Mouse (Mus musculus): ENCODE results near the gene Ttll5.

Ttll5 gene

GRCm38 (mm10) chr12:85930713-85931112, 106.3 kb downstream of the Ttll5 start:
- DNase-seq, result no peak

GRCm38 (mm10) chr12:85933241-85933640, 108.8 kb downstream of the Ttll5 start:
- no peak for DNase-seq

- DNase-seq, result no peak
Observed at GRCm38 (mm10) chr12:85937384-85937783, 112.9 kb downstream of the Ttll5 start.

- no peak for DNase-seq
Observed at GRCm38 (mm10) chr12:85943456-85943855, 119.0 kb downstream of the Ttll5 start.

- no peak for DNase-seq
Observed at GRCm38 (mm10) chr12:85944419-85944818, 120.0 kb downstream of the Ttll5 start.

- DNase-seq, result no peak
Observed at GRCm38 (mm10) chr12:85947161-85947560, 122.7 kb downstream of the Ttll5 start.

- no peak for DNase-seq
Observed at GRCm38 (mm10) chr12:85949667-85950066, 125.2 kb downstream of the Ttll5 start.

GRCm38 (mm10) chr12:85950371-85950770, 125.9 kb downstream of the Ttll5 start:
- no peak for DNase-seq

- no peak for DNase-seq
Observed at GRCm38 (mm10) chr12:85951036-85951435, 126.6 kb downstream of the Ttll5 start.

- DNase-seq, result peak in 1 of 2 experiments; percentile 17
Observed at GRCm38 (mm10) chr12:85951822-85952221, 127.4 kb downstream of the Ttll5 start.

GRCm38 (mm10) chr12:85952349-85952748, 127.9 kb downstream of the Ttll5 start:
- DNase-seq, result no peak

GRCm38 (mm10) chr12:85954167-85954566, 129.7 kb downstream of the Ttll5 start:
- peak in 1 of 2 experiments; percentile 20 for DNase-seq

GRCm38 (mm10) chr12:85955062-85955461, 130.6 kb downstream of the Ttll5 start:
- no peak for DNase-seq

- DNase-seq, result no peak
Observed at GRCm38 (mm10) chr12:85955690-85956089, 131.2 kb downstream of the Ttll5 start.

- DNase-seq, result no peak
Observed at GRCm38 (mm10) chr12:85956251-85956650, 131.8 kb downstream of the Ttll5 start.

GRCm38 (mm10) chr12:85958460-85958859, 134.0 kb downstream of the Ttll5 start:
- DNase-seq, result no peak

GRCm38 (mm10) chr12:85959822-85960501, 135.5 kb downstream of the Ttll5 start:
- DNase-seq, result peak; percentile 9 to 39

GRCm38 (mm10) chr12:85960699-85961098, 136.2 kb downstream of the Ttll5 start:
- no peak for DNase-seq

- DNase-seq, result no peak
Observed at GRCm38 (mm10) chr12:85963160-85963559, 138.7 kb downstream of the Ttll5 start.

GRCm38 (mm10) chr12:85963699-85964098, 139.2 kb downstream of the Ttll5 start:
- no peak for DNase-seq

GRCm38 (mm10) chr12:85964436-85964835, 140.0 kb downstream of the Ttll5 start:
- no peak for DNase-seq

GRCm38 (mm10) chr12:85967812-85968211, 143.4 kb downstream of the Ttll5 start:
- no peak for DNase-seq

GRCm38 (mm10) chr12:85968409-85968808, 143.9 kb downstream of the Ttll5 start:
- no peak for DNase-seq

- DNase-seq, result no peak
Observed at GRCm38 (mm10) chr12:85969571-85969970, 145.1 kb downstream of the Ttll5 start.

- no peak for DNase-seq
Observed at GRCm38 (mm10) chr12:85970191-85970590, 145.7 kb downstream of the Ttll5 start.

Measured in kidney, adult 8-10 months (tissue).